Mouse (Mus musculus): ENCODE results near the gene Zbtb49. TPM values are rescaled to one million over a fixed set of nuclear protein-coding genes. Genes with fewer than 3 reads are reported as not detected.

Gene Zbtb49
- 8.0 and 8.1 TPM in 2 replicates for polyA plus RNA-seq (2015; fragmentation: Nextera tagmentation; extraction: Ambion mirVana)

GRCm38 (mm10) chr5:38220328-38220912, at the start of gene Zbtb49, which contains the start of gene Lyar:
TSS of gene Zbtb49 (minus strand) at chr5:38220457.
TSS of gene Lyar (plus strand) at chr5:38220470.
- WGBS = under 1% methylated on average over 55 of the region's 55 CpGs
- peak; percentile 92 for ATAC-seq (replicated peaks; ENCODE audit: extremely low read depth, insufficient read depth, low FRiP score)

GRCm38 (mm10) chr5:38260107-38260682, 39.9 kb upstream of the Zbtb49 start, which contains the start of gene Tmem128:
TSS of gene Tmem128 (plus strand) at chr5:38260185.
- Histone ChIP-seq H3K9ac (ENCODE audit: low read length) (peak within 1 kb of the TSS; percentile 78), H3K9me3 (replicated peaks; ENCODE audit: control insufficient read depth, low read length) (no peaks in the 10 kb centered on the region), H3K4me2 (ENCODE audit: low read depth, low read length) (peak within 1 kb of the TSS; percentile 93), H3K4me3 (ENCODE audit: low read length) (peak within 1 kb of the TSS; percentile 77), H3K27ac (ENCODE audit: low read length) (peak within 1 kb of the TSS; percentile 91), H3K36me3 (ENCODE audit: control insufficient read depth, insufficient read depth) (peaks cover 28% of the 10 kb centered on the region), H3K27me3 (ENCODE audit: control insufficient read depth, insufficient read depth, low read length) (0 out of 2 replicates have a peak, but pooled peaks cover 2% of the 10 kb centered on the region), H3K4me1 (ENCODE audit: control insufficient read depth, insufficient read depth, low read length) (peaks cover 5% of the 10 kb centered on the region)
- peak; percentile 61; the same call in 1 of the 2 replicates for ATAC-seq (replicated peaks; ENCODE audit: extremely low read depth, insufficient read depth, low FRiP score)
- under 1% methylated on average over 40 of the region's 40 CpGs for WGBS

More at GRCm38 (mm10) chr5:38220328-38220912, at the start of gene Zbtb49, which contains the start of gene Lyar:
- Histone ChIP-seq H3K9ac (ENCODE audit: low read length) (peak within 1 kb of the TSS; percentile 91), H3K9me3 (replicated peaks; ENCODE audit: control insufficient read depth, low read length) (no peaks in the 10 kb centered on the region), H3K4me3 (ENCODE audit: low read length) (peak within 1 kb of the TSS; percentile 94), H3K4me2 (ENCODE audit: low read depth, low read length) (peak within 1 kb of the TSS; percentile 93), H3K27ac (ENCODE audit: low read length) (peak within 1 kb of the TSS; percentile 77), H3K4me1 (ENCODE audit: control insufficient read depth, insufficient read depth, low read length) (peaks cover 14% of the 10 kb centered on the region), H3K36me3 (ENCODE audit: control insufficient read depth, insufficient read depth) (peaks cover 7% of the 10 kb centered on the region; the same call in 1 of the 2 replicates), H3K27me3 (ENCODE audit: control insufficient read depth, insufficient read depth, low read length) (no peaks in the 10 kb centered on the region)

- peaks cover 5% of the 10 kb centered on the region for H3K4me1 ChIP-seq (ENCODE audit: control insufficient read depth, insufficient read depth, low read length)
- no peaks in the 10 kb centered on the region for H3K9me3 ChIP-seq (replicated peaks; ENCODE audit: control insufficient read depth, low read length)
- 40% methylated on average over 9 of the region's 9 CpGs for WGBS
- peaks cover 22% of the 10 kb centered on the region for H3K36me3 ChIP-seq (ENCODE audit: control insufficient read depth, insufficient read depth)
- H3K9ac ChIP-seq (ENCODE audit: low read length) = peak overlapping the region; percentile 78
- peak overlapping the region; percentile 93 for H3K4me2 ChIP-seq (ENCODE audit: low read depth, low read length)
- ATAC-seq (replicated peaks; ENCODE audit: extremely low read depth, insufficient read depth, low FRiP score) = no peak
- 0 out of 2 replicates have a peak, but pooled peaks cover 2% of the 10 kb centered on the region for H3K27me3 ChIP-seq (ENCODE audit: control insufficient read depth, insufficient read depth, low read length)
- peak overlapping the region; percentile 77 for H3K4me3 ChIP-seq (ENCODE audit: low read length)
- peak overlapping the region; percentile 91 for H3K27ac ChIP-seq (ENCODE audit: low read length)
These were observed 39.3 kb upstream of the Zbtb49 start for GRCm38 (mm10) chr5:38259455-38260106.

GRCm38 (mm10) chr5:38258773-38259146, 38.5 kb upstream of the Zbtb49 start:
- Histone ChIP-seq H3K9me3 (replicated peaks; ENCODE audit: control insufficient read depth, low read length) (no peaks in the 10 kb centered on the region), H3K4me2 (ENCODE audit: low read depth, low read length) (no peak overlapping the region), H3K27me3 (ENCODE audit: control insufficient read depth, insufficient read depth, low read length) (0 out of 2 replicates have a peak, but pooled peaks cover 2% of the 10 kb centered on the region), H3K4me1 (ENCODE audit: control insufficient read depth, insufficient read depth, low read length) (peaks cover 5% of the 10 kb centered on the region), H3K9ac (ENCODE audit: low read length) (no peak overlapping the region), H3K4me3 (ENCODE audit: low read length) (no peak overlapping the region), H3K27ac (ENCODE audit: low read length) (no peak overlapping the region), H3K36me3 (ENCODE audit: control insufficient read depth, insufficient read depth) (peaks cover 16% of the 10 kb centered on the region; the same call in 1 of the 2 replicates)
- no peak for ATAC-seq (replicated peaks; ENCODE audit: extremely low read depth, insufficient read depth, low FRiP score)
- 83% methylated on average over 5 of the region's 5 CpGs for WGBS

- H3K36me3 ChIP-seq (ENCODE audit: control insufficient read depth, insufficient read depth) = peaks cover 13% of the 10 kb centered on the region; the same call in 1 of the 2 replicates
- ATAC-seq (replicated peaks; ENCODE audit: extremely low read depth, insufficient read depth, low FRiP score) = no peak
- no peak overlapping the region for H3K9ac ChIP-seq (ENCODE audit: low read length)
- peaks cover 5% of the 10 kb centered on the region for H3K4me1 ChIP-seq (ENCODE audit: control insufficient read depth, insufficient read depth, low read length)
- H3K9me3 ChIP-seq (replicated peaks; ENCODE audit: control insufficient read depth, low read length) = no peaks in the 10 kb centered on the region
- H3K4me2 ChIP-seq (ENCODE audit: low read depth, low read length) = no peak overlapping the region
- 0 out of 2 replicates have a peak, but pooled peaks cover 2% of the 10 kb centered on the region for H3K27me3 ChIP-seq (ENCODE audit: control insufficient read depth, insufficient read depth, low read length)
- H3K27ac ChIP-seq (ENCODE audit: low read length) = no peak overlapping the region
- H3K4me3 ChIP-seq (ENCODE audit: low read length) = no peak overlapping the region
- 69% methylated on average over 8 of the region's 8 CpGs for WGBS
These were observed 37.9 kb upstream of the Zbtb49 start for GRCm38 (mm10) chr5:38258034-38258772.

GRCm38 (mm10) chr5:38256551-38256950, 36.3 kb upstream of the Zbtb49 start:
- WGBS = 68% methylated on average over 1 of the region's 1 CpGs
- H3K27me3 ChIP-seq (ENCODE audit: control insufficient read depth, insufficient read depth, low read length) = 0 out of 2 replicates have a peak, but pooled peaks cover 2% of the 10 kb centered on the region
- no peaks in the 10 kb centered on the region for H3K9me3 ChIP-seq (replicated peaks; ENCODE audit: control insufficient read depth, low read length)
- H3K9ac ChIP-seq (ENCODE audit: low read length) = no peak overlapping the region
- H3K27ac ChIP-seq (ENCODE audit: low read length) = no peak overlapping the region
- H3K4me1 ChIP-seq (ENCODE audit: control insufficient read depth, insufficient read depth, low read length) = peaks cover 5% of the 10 kb centered on the region
- ATAC-seq (replicated peaks; ENCODE audit: extremely low read depth, insufficient read depth, low FRiP score) = no peak
- H3K4me3 ChIP-seq (ENCODE audit: low read length) = no peak overlapping the region
- H3K4me2 ChIP-seq (ENCODE audit: low read depth, low read length) = no peak overlapping the region
- H3K36me3 ChIP-seq (ENCODE audit: control insufficient read depth, insufficient read depth) = no peaks in the 10 kb centered on the region

- Histone ChIP-seq H3K4me1 (ENCODE audit: control insufficient read depth, insufficient read depth, low read length) (no peaks in the 10 kb centered on the region), H3K4me3 (ENCODE audit: low read length) (no peak overlapping the region), H3K9ac (ENCODE audit: low read length) (no peak overlapping the region), H3K36me3 (ENCODE audit: control insufficient read depth, insufficient read depth) (no peaks in the 10 kb centered on the region), H3K27me3 (ENCODE audit: control insufficient read depth, insufficient read depth, low read length) (0 out of 2 replicates have a peak, but pooled peaks cover 2% of the 10 kb centered on the region), H3K9me3 (replicated peaks; ENCODE audit: control insufficient read depth, low read length) (no peaks in the 10 kb centered on the region), H3K4me2 (ENCODE audit: low read depth, low read length) (no peak overlapping the region), H3K27ac (ENCODE audit: low read length) (no peak overlapping the region)
- peak; percentile 37; the same call in 1 of the 2 replicates for ATAC-seq (replicated peaks; ENCODE audit: extremely low read depth, insufficient read depth, low FRiP score)
- WGBS = 38% methylated on average over 3 of the region's 3 CpGs
These were observed 35.4 kb upstream of the Zbtb49 start for GRCm38 (mm10) chr5:38255644-38256043.

- Histone ChIP-seq H3K27ac (ENCODE audit: low read length) (no peak overlapping the region), H3K9ac (ENCODE audit: low read length) (no peak overlapping the region), H3K4me2 (ENCODE audit: low read depth, low read length) (no peak overlapping the region), H3K4me1 (ENCODE audit: control insufficient read depth, insufficient read depth, low read length) (no peaks in the 10 kb centered on the region), H3K27me3 (ENCODE audit: control insufficient read depth, insufficient read depth, low read length) (0 out of 2 replicates have a peak, but pooled peaks cover 2% of the 10 kb centered on the region), H3K36me3 (ENCODE audit: control insufficient read depth, insufficient read depth) (no peaks in the 10 kb centered on the region), H3K9me3 (replicated peaks; ENCODE audit: control insufficient read depth, low read length) (no peaks in the 10 kb centered on the region), H3K4me3 (ENCODE audit: low read length) (no peak overlapping the region)
- 40% methylated on average over 4 of the region's 4 CpGs for WGBS
- ATAC-seq (replicated peaks; ENCODE audit: extremely low read depth, insufficient read depth, low FRiP score) = no peak
These were observed 34.9 kb upstream of the Zbtb49 start for GRCm38 (mm10) chr5:38255195-38255594.

Measured in heart, embryonic 16.5 days (tissue).